Mouse (Mus musculus): ENCODE measurements around the gene Pkp1. TPM values are rescaled to one million over a fixed set of nuclear protein-coding genes. Genes with fewer than 3 reads are reported as not detected.

Pkp1 gene
- total RNA-seq (2021) (not detected), polyA plus RNA-seq (2012; rRNA removed) (0.03 TPM in 1 of 2 replicates, not detected in the other)
- long read RNA-seq, result 0 reads

- DNase-seq, result no peak
These were observed at the start of gene Pkp1 for GRCm38 (mm10) chr1:135918644-135919407. Pkp1 (minus strand) TSS chr1:135919207.

- no peak for DNase-seq
These were observed 48.7 kb upstream of the Pkp1 start for GRCm38 (mm10) chr1:135967739-135968138.

- no peak for DNase-seq
These were observed 45.6 kb upstream of the Pkp1 start for GRCm38 (mm10) chr1:135964561-135964960.

GRCm38 (mm10) chr1:135963177-135963576, 44.2 kb upstream of the Pkp1 start:
- DNase-seq, result no peak

- no peak for DNase-seq
These were observed 39.5 kb upstream of the Pkp1 start for GRCm38 (mm10) chr1:135958483-135958882.

GRCm38 (mm10) chr1:135948871-135949270, 29.9 kb upstream of the Pkp1 start:
- no peak for DNase-seq

GRCm38 (mm10) chr1:135946247-135946646, 27.2 kb upstream of the Pkp1 start:
- DNase-seq, result no peak

GRCm38 (mm10) chr1:135945711-135946110, 26.7 kb upstream of the Pkp1 start:
- DNase-seq, result peak; percentile 28

- DNase-seq, result peak; percentile 74
These were observed 25.7 kb upstream of the Pkp1 start for GRCm38 (mm10) chr1:135944526-135945259.

GRCm38 (mm10) chr1:135943713-135944112, 24.7 kb upstream of the Pkp1 start:
- no peak for DNase-seq

- no peak for DNase-seq
These were observed 23.1 kb upstream of the Pkp1 start for GRCm38 (mm10) chr1:135942116-135942515.

- DNase-seq, result no peak
These were observed 22.4 kb upstream of the Pkp1 start for GRCm38 (mm10) chr1:135941259-135942006.

GRCm38 (mm10) chr1:135936091-135936490, 17.1 kb upstream of the Pkp1 start:
- DNase-seq, result no peak

GRCm38 (mm10) chr1:135933704-135934293, 14.8 kb upstream of the Pkp1 start:
- peak; percentile 49 for DNase-seq

GRCm38 (mm10) chr1:135929876-135930275, 10.9 kb upstream of the Pkp1 start:
- DNase-seq, result no peak

- no peak for DNase-seq
These were observed 6.8 kb upstream of the Pkp1 start for GRCm38 (mm10) chr1:135925848-135926247.

GRCm38 (mm10) chr1:135924377-135924994, 5.5 kb upstream of the Pkp1 start:
- DNase-seq, result no peak

- DNase-seq, result no peak
These were observed 4.2 kb upstream of the Pkp1 start for GRCm38 (mm10) chr1:135923229-135923628.

GRCm38 (mm10) chr1:135917206-135917605, 1.8 kb downstream of the Pkp1 start:
- no peak for DNase-seq

GRCm38 (mm10) chr1:135916486-135917058, 2.4 kb downstream of the Pkp1 start:
- no peak for DNase-seq

- no peak for DNase-seq
These were observed 5.3 kb downstream of the Pkp1 start for GRCm38 (mm10) chr1:135913657-135914056.
